Mouse (Mus musculus) embryonic fibroblast, embryonic 13.5 days (primary cell): ENCODE data around the gene Cmtm2a.

Experiments
- CTCF ChIP-seq: IDR thresholded peaks from 2 replicates; pipeline ENCODE4 v1.5.1; 2011; ENCODE audit warnings: mild to moderate bottlenecking, control low read depth, low read length, moderate library complexity, borderline replicate concordance; ENCODE audit not compliant: insufficient read depth
- POLR2A ChIP-seq: IDR thresholded peaks from 2 replicates; pipeline ENCODE4 v1.6.1; 2011; ENCODE audit warnings: low read depth, mild to moderate bottlenecking, control low read depth, low read length, moderate library complexity

DNA sequence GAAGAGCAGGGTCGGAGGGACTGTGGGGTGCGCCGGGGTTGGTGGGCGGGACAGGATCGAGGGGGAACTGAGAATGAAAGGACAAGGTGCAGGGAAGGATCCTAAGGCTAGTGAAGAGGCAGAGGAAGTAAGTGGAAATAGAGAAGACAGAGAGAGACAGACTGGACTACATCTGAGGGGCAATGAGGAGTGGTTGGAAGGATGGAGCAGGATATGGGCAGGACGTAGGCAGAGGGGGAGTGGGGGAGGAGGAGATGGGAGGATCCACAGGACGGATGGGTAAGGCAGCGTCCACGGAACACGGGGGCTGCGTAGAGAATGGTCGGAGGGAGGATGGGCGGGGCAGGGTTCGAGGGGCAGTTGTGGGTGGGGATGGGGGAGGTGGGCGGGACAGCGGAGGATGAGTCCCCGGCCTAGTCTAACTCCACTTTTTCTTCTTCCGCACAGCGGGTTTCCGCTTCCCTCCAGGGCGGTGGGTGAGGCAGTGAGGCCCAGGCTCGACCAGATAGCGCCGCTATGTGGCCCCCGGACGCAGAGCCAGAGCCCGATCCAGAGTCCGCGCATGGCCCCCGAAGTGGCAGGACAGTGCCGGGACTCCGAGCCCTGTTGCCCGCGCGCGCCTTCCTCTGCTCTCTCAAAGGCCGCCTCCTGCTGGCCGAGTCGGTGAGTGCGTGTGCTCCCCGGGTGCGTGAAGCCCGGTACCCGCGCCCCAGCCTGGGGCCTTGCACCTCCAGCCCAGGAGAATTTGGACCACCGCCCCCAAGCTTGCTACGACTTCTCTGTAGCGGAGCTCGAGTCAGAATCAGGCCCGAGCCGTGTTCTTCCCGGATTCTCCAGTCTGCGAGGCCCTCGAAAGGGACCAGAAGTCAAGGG, 47.5 kb upstream of the Cmtm2a start:
- TF ChIP-seq POLR2A (peak; percentile 95), CTCF (peak; percentile 36)
